Mouse (Mus musculus): ENCODE data around the gene Igsf9b. TPM values are rescaled to one million over a fixed set of nuclear protein-coding genes. Genes with fewer than 3 reads are reported as not detected.

The Igsf9b gene
- polyA plus RNA-seq, 1 experiment from 2014 or later: 12.6 TPM

DNA sequence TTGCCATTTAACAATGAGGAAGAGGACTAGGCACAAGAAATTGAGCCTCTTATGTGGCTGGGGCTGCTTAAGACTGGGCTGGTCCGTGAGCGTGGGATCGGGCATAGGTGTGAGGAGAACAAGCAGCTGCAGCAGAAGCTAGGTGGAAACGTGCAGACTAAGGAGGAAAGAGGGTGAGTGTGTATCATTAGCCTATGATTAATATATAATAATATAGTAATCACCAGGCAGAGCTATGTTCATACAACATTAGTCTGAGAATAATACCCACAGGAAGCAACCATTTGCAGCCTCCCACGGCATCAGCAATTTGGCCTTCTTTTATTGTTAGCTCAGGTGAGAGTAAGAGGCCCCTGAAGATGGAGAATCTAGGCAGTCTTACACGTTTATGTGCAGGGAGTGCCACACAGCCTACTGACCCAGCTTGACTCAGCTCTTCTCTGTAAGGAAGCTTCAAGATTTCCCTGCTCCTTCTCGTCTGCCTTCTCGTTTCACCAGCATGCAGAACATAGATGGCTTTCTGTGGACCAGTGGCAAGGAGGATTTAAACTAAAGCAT, 22.6 kb upstream of the Igsf9b start:
- Histone ChIP-seq H3K4me3 (no peak overlapping the region), H3K9me3 (no peaks in the 10 kb centered on the region), H3K36me3 (no peaks in the 10 kb centered on the region), H3K9ac (replicated peaks) (no peak overlapping the region), H3K27ac (replicated peaks) (no peak overlapping the region), H3K4me2 (replicated peaks) (no peak overlapping the region), H3K27me3 (no peaks in the 10 kb centered on the region), H3K4me1 (no peaks in the 10 kb centered on the region)
- ATAC-seq (replicated peaks): no peak
- WGBS: 73% methylated on average over 8 of the region's 8 CpGs

DNA sequence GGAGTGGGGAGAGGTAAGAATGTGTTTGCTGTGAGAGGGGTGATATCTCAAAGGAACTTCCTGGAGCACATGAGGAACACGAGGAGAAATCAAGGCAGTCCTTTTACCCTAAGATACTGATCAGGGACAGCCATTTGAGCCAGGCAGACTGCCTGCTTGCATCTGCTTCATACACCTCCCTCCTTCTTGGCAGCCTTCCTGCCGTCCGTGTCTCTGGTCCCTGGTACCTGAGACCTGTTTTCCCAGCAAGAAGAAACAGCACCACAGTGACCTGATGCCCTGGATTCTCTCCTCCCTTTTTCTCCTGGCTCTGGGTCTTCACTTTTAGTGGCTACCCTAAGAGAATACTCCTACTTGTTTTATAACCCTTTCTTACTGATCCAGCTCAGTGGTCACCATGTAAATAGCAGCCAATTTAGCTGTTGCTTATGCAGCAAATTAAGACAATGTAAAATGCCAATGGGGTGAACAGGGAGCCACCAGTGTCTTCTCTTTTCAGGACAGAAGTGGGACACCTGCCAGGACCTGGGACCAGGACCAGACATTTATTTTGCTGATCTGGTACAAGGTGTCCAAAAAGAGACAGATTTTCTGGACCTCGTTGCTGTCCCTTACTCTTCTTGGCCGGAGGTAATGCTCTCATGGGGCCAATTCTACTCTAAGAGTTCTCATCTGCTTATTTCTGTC, 21.5 kb upstream of the Igsf9b start:
- 69% methylated on average over 5 of the region's 5 CpGs for WGBS
- H3K4me2 ChIP-seq (replicated peaks): no peak overlapping the region
- no peaks in the 10 kb centered on the region for H3K36me3 ChIP-seq
- no peak overlapping the region for H3K4me3 ChIP-seq
- no peaks in the 10 kb centered on the region for H3K4me1 ChIP-seq
- no peaks in the 10 kb centered on the region for H3K9me3 ChIP-seq
- no peak overlapping the region for H3K9ac ChIP-seq (replicated peaks)
- H3K27me3 ChIP-seq: no peaks in the 10 kb centered on the region
- H3K27ac ChIP-seq (replicated peaks): no peak overlapping the region
- ATAC-seq (replicated peaks): no peak

DNA sequence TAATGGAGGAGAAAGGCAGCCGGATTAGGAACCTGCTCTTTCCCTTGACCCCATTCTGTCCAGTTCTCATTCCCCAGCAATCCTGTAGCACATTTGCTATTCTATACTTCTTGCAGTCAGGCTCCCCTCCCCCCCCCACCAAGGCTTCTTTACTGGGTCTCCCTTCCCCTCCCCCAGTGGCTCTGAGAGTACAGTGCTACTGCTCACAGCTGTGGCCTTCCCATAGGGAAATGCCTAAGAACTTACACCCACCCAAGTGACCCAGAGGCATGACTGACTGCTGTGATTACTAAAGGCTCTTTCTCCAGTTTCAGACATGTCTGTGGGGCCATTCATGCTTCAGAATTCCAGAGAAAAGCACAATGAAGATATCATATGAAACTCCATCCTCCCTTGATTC, 20.0 kb upstream of the Igsf9b start:
- H3K27ac ChIP-seq (replicated peaks): no peak overlapping the region
- no peak overlapping the region for H3K4me2 ChIP-seq (replicated peaks)
- H3K9me3 ChIP-seq: no peaks in the 10 kb centered on the region
- H3K36me3 ChIP-seq: no peaks in the 10 kb centered on the region
- 54% methylated on average over 1 of the region's 1 CpGs for WGBS
- H3K4me1 ChIP-seq: no peaks in the 10 kb centered on the region
- no peak overlapping the region for H3K9ac ChIP-seq (replicated peaks)
- H3K27me3 ChIP-seq: no peaks in the 10 kb centered on the region
- no peak overlapping the region for H3K4me3 ChIP-seq
- ATAC-seq (replicated peaks): no peak

DNA sequence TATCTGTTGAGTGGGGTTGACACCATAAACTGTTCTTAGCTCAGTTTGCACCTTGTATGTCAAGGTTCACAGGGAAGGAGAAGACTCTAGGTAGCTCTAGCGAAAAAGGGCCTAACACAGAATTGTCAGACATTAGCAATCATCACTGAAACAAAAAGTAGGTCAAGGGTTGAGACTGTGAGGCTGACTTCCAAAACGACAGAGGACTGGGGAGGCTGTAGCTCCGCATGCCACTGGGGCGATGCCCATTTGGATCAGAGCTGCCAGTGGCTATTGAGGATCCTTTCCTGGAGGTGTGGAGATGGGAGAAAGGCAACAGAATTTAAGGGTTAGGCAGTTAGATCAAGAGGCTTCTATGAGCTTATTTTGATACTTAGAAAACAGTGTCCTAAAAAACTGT, 18.0 kb upstream of the Igsf9b start:
- H3K27me3 ChIP-seq: no peaks in the 10 kb centered on the region
- no peaks in the 10 kb centered on the region for H3K4me1 ChIP-seq
- no peak for ATAC-seq (replicated peaks)
- H3K27ac ChIP-seq (replicated peaks): no peak overlapping the region
- no peak overlapping the region for H3K9ac ChIP-seq (replicated peaks)
- 78% methylated on average over 4 of the region's 4 CpGs for WGBS
- no peak overlapping the region for H3K4me2 ChIP-seq (replicated peaks)
- no peaks in the 10 kb centered on the region for H3K36me3 ChIP-seq
- H3K9me3 ChIP-seq: no peaks in the 10 kb centered on the region
- H3K4me3 ChIP-seq: no peak overlapping the region

DNA sequence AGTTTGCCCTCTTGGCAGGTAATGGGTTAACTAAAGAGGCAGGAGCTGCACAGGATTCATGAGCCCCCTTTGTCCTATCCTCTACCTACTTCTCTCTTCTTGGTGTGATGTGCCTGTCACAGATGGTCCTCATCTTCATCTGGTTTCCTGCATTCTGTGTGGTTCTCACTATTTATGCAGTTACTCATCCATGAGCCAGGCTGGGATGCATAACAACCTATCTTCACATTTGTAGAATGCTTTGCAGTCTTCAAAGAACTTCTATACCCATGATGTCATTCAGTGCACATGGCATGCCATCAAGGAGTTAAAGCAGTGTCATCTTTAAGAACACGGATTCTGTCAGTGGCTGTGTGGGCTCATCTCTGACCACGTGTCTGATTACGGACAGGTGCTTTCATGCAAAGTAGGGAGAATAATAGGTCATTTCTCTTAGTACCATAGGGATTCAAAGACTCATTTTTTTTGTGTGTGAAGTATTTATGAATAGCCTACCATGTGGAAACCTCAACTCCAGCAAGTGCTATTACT, 13.2 kb upstream of the Igsf9b start:
- Histone ChIP-seq H3K27ac (replicated peaks) (no peak overlapping the region), H3K4me3 (no peak overlapping the region)
- 60% methylated on average over 3 of the region's 3 CpGs for WGBS

DNA sequence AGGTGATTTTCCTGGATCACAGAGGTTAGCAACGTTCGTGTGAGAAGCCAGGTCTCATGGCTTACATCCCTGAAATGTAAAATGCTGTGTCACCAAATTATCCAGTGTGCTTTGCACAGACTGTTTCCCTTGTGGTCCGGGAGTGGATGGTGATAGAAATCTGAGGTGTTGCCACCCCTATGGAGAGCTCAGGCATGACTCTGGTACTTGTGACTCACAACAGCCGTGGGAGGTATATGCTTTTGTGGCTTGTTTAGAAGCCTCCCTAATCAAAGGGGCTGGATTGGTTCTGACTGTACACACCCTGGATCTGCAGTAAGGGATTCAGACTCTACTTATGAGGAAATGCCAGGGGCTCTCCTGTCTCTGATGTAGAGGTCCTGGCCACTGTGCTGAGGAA, 12.7 kb upstream of the Igsf9b start:
- Histone ChIP-seq H3K27ac (replicated peaks) (no peak overlapping the region), H3K36me3 (no peaks in the 10 kb centered on the region), H3K27me3 (no peaks in the 10 kb centered on the region), H3K9ac (replicated peaks) (no peak overlapping the region), H3K4me2 (replicated peaks) (no peak overlapping the region), H3K9me3 (no peaks in the 10 kb centered on the region), H3K4me1 (peaks cover 29% of the 10 kb centered on the region), H3K4me3 (no peak overlapping the region)
- no peak for ATAC-seq (replicated peaks)
- 82% methylated on average over 4 of the region's 4 CpGs for WGBS

More for the DNA sequence above, 13.2 kb upstream of the Igsf9b start:
- ATAC-seq (replicated peaks): no peak
- H3K4me2 ChIP-seq (replicated peaks): no peak overlapping the region
- no peaks in the 10 kb centered on the region for H3K27me3 ChIP-seq
- H3K9ac ChIP-seq (replicated peaks): no peak overlapping the region
- no peaks in the 10 kb centered on the region for H3K9me3 ChIP-seq
- peaks cover 29% of the 10 kb centered on the region for H3K4me1 ChIP-seq
- H3K36me3 ChIP-seq: no peaks in the 10 kb centered on the region

DNA sequence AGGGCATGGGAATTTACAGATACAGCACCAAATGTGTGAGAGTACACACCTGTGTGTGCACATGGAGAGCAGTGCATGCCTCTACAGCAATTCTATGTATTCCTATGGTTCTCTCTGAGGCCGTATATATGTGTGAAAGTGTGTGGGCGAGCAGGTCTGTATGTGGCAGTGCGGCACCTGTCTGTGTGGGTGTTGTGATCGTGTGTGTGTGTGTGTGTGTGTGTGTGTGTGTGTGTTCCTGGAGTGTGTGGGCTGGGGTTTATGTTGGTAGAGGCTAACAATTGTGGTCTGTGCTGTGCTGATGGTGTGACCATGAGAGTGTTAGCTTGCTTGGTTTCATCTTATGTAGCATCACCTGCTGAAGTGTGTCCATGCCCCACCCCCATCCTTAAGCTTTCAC, 12.1 kb upstream of the Igsf9b start:
- Histone ChIP-seq H3K4me2 (replicated peaks) (no peak overlapping the region), H3K9me3 (no peaks in the 10 kb centered on the region), H3K4me3 (no peak overlapping the region), H3K27ac (replicated peaks) (no peak overlapping the region), H3K36me3 (no peaks in the 10 kb centered on the region), H3K27me3 (no peaks in the 10 kb centered on the region), H3K9ac (replicated peaks) (no peak overlapping the region), H3K4me1 (peaks cover 29% of the 10 kb centered on the region)
- WGBS: 92% methylated on average over 4 of the region's 4 CpGs
- no peak for ATAC-seq (replicated peaks)

DNA sequence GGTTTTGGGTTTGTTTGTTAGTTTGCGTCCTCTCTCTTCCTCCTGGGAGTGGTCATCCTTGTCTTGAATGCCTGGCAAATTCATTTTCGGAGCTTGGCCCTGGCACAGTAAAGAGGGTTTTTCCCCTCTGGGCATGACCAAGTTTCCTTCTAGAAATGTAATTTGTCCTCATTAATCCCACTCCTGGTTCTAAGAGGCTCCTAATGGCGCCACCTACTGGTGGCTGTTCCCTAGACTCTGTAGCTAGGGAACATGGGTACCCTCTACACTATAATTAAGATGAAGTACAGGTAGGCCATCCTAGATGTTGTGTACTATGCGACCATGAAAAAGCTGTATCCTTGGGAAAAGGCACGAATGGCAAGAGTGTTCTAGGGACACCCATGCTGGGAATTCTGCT, 11.6 kb upstream of the Igsf9b start:
- no peak overlapping the region for H3K9ac ChIP-seq (replicated peaks)
- H3K27me3 ChIP-seq: no peaks in the 10 kb centered on the region
- no peak overlapping the region for H3K4me3 ChIP-seq
- no peaks in the 10 kb centered on the region for H3K9me3 ChIP-seq
- peaks cover 29% of the 10 kb centered on the region for H3K4me1 ChIP-seq
- ATAC-seq (replicated peaks): no peak
- WGBS: 35% methylated on average over 5 of the region's 5 CpGs
- H3K4me2 ChIP-seq (replicated peaks): no peak overlapping the region
- no peaks in the 10 kb centered on the region for H3K36me3 ChIP-seq
- no peak overlapping the region for H3K27ac ChIP-seq (replicated peaks)

DNA sequence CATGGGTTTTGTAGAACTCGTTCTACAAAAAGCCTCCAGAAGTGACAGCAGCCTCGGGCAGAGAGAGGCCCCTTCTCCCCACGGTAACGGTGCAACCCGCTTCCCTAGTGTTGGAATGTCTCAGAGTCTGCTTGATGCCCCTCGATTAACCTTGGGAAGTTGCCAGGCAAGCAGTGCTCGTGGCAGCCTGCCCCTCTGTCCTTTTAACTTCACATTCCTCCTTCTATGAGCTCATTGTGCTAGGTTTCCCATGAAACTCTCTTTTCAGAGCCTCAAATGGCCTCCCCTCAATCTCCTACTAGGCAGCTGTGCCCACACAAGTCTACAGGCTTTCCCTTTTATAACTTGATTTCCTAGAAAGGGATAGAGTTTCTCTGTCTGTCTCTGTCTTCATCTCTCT, 10.6 kb upstream of the Igsf9b start:
- H3K27ac ChIP-seq (replicated peaks): no peak overlapping the region
- H3K36me3 ChIP-seq: no peaks in the 10 kb centered on the region
- H3K4me3 ChIP-seq: no peak overlapping the region
- H3K4me1 ChIP-seq: peaks cover 29% of the 10 kb centered on the region
- WGBS: 8% methylated on average over 7 of the region's 7 CpGs
- H3K9ac ChIP-seq (replicated peaks): no peak overlapping the region
- no peak overlapping the region for H3K4me2 ChIP-seq (replicated peaks)
- H3K27me3 ChIP-seq: no peaks in the 10 kb centered on the region
- H3K9me3 ChIP-seq: no peaks in the 10 kb centered on the region
- peak; percentile 68 for ATAC-seq (replicated peaks)

DNA sequence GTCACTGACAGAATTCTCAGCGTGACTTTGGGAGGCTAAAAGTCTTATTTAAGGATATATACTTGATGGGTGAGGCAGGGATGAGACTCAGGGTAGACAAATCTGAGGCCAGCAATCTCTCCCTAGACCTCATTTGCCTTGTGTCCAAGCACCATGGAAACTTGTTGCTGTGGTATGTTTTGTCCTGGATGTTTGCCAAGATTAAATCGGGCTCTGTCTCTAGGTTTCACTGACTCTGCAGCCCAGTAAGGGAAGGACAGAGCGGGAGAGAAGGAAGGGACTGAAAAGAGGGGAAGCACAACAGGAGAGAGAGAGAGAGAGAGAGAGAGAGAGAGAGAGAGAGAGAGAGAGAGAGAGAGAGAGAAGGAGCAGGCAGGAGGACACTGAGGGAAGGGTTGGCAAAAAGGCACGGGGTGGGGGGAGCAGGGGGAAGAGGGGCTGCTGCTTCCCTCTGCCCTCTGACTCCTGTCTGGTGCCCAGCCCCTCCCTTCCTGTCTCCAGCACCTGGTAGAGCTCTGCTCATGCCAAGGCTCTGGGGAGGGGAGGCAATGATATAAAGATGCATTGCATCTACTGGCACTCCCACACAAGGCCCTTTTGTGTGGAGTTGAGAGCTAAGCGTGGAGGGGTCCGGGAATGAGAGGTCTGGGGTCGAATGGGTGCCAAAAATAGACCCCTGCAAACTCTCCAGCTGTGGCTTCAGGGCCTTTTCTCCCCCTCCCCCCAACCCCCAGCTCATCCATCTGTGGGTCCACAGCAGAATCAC, 9.3 kb upstream of the Igsf9b start:
- peak; percentile 59 for ATAC-seq (replicated peaks)

DNA sequence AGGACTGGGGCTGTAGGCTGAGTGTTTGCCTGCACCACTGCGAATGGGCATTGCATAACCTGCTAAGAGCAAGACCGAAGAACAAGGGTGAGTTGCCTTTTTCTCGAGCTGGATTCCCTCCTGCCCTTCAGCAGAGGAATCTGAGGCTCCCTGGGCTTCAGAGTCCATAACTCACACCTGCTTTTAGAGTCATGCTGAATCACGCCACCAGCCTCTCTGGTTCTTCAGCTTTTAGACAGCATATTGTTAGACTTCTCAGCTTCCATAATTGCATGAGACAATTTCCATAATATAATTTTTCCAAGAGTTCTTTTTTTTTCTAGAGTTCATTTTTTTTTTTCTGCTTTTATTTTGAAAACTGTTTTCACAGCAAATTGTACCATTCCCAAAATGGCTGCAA, 4.6 kb upstream of the Igsf9b start:
- no peak for ATAC-seq (replicated peaks)
- no peaks in the 10 kb centered on the region for H3K9me3 ChIP-seq
- peaks cover 18% of the 10 kb centered on the region for H3K4me1 ChIP-seq
- WGBS: 81% methylated on average over 4 of the region's 4 CpGs
- no peak overlapping the region for H3K4me3 ChIP-seq
- no peaks in the 10 kb centered on the region; the same call in 1 of the 2 replicates for H3K27me3 ChIP-seq
- H3K36me3 ChIP-seq: no peaks in the 10 kb centered on the region
- H3K9ac ChIP-seq (replicated peaks): no peak overlapping the region
- no peak overlapping the region for H3K4me2 ChIP-seq (replicated peaks)
- H3K27ac ChIP-seq (replicated peaks): no peak overlapping the region

More for the DNA sequence above, 9.3 kb upstream of the Igsf9b start:
- no peak overlapping the region for H3K4me2 ChIP-seq (replicated peaks)
- no peaks in the 10 kb centered on the region for H3K9me3 ChIP-seq
- H3K27me3 ChIP-seq: no peaks in the 10 kb centered on the region
- H3K9ac ChIP-seq (replicated peaks): no peak overlapping the region
- peak overlapping the region; percentile 39; the same call in 1 of the 2 replicates for H3K27ac ChIP-seq (replicated peaks)
- WGBS: 28% methylated on average over 7 of the region's 7 CpGs
- H3K36me3 ChIP-seq: no peaks in the 10 kb centered on the region
- H3K4me3 ChIP-seq: no peak overlapping the region
- H3K4me1 ChIP-seq: peaks cover 29% of the 10 kb centered on the region

Measured in forebrain, embryonic 15.5 days (tissue).